Mouse (Mus musculus) heart, postnatal 10 days (tissue): Measurements from ENCODE around the gene Snapc3. TPM values are rescaled to one million over a fixed set of nuclear protein-coding genes. Genes with fewer than 3 reads are reported as not detected.

ENCODE experiments used
- DNase-seq, 2 experiments: peaks; one replicate each; pipeline ENCODE4 v3.0.0; 2021
- intact Hi-C: fragments of 180-260 bp; cut with DNase I; formaldehyde crosslinking; loops from one replicate; pipeline ENCODE4 v1.15.1; 2025
- total RNA-seq, 2 experiments: library from RNA; stranded (reverse); gene quantifications; 2 replicates each; pipeline ENCODE4 v1.2.3; 2021

Snapc3 gene
- total RNA-seq, 2 experiments from 2014 or later: 24.0 to 25.6 TPM

GRCm38 (mm10) chr4:83414241-83414824 is 3.2 kb upstream of the Snapc3 start:
- intact Hi-C loops: loop anchor here (5.0 kb wide), 1 partner anchor 153 kb away; no protein-coding TSS in a partner anchor
- no peak for DNase-seq

- intact Hi-C loops: loop anchor here (5.0 kb wide), 2 partner anchors 96 to 109 kb away; partner anchors contain the start of genes Ccdc171 and Ttc39b
- DNase-seq: no peak
Measured at GRCm38 (mm10) chr4:83417820-83418186, 279 bp downstream of the Snapc3 start.

- no peak for DNase-seq
- intact Hi-C loops: loop anchor here (5.0 kb wide), 2 partner anchors 96 to 109 kb away; partner anchors contain the start of genes Ccdc171 and Ttc39b
Measured at GRCm38 (mm10) chr4:83418781-83419180, 1.3 kb downstream of the Snapc3 start.

- intact Hi-C loops: no loop called here
- DNase-seq: no peak
Measured at GRCm38 (mm10) chr4:83423641-83424040, 6.1 kb downstream of the Snapc3 start.

GRCm38 (mm10) chr4:83425119-83425518 is 7.6 kb downstream of the Snapc3 start:
- DNase-seq: no peak
- intact Hi-C loops: no loop called here

- intact Hi-C loops: no loop called here
Measured at GRCm38 (mm10) chr4:83427141-83427540, 9.6 kb downstream of the Snapc3 start.

GRCm38 (mm10) chr4:83427696-83428095 is 10.2 kb downstream of the Snapc3 start:
- intact Hi-C loops: no loop called here
- DNase-seq: no peak

More at GRCm38 (mm10) chr4:83427141-83427540, 9.6 kb downstream of the Snapc3 start:
- DNase-seq: no peak

GRCm38 (mm10) chr4:83428845-83429244 is 11.3 kb downstream of the Snapc3 start:
- intact Hi-C loops: no loop called here
- DNase-seq: no peak

GRCm38 (mm10) chr4:83431950-83432349 is 14.4 kb downstream of the Snapc3 start:
- intact Hi-C loops: no loop called here

GRCm38 (mm10) chr4:83432901-83433300 is 15.4 kb downstream of the Snapc3 start:
- intact Hi-C loops: no loop called here

More at GRCm38 (mm10) chr4:83431950-83432349, 14.4 kb downstream of the Snapc3 start:
- DNase-seq: no peak

GRCm38 (mm10) chr4:83436375-83436774 is 18.9 kb downstream of the Snapc3 start:
- intact Hi-C loops: no loop called here
- no peak for DNase-seq

More at GRCm38 (mm10) chr4:83432901-83433300, 15.4 kb downstream of the Snapc3 start:
- no peak for DNase-seq

GRCm38 (mm10) chr4:83438116-83438515 is 20.6 kb downstream of the Snapc3 start:
- intact Hi-C loops: no loop called here
- no peak for DNase-seq

- intact Hi-C loops: no loop called here
- no peak for DNase-seq
Measured at GRCm38 (mm10) chr4:83439045-83439444, 21.5 kb downstream of the Snapc3 start.

GRCm38 (mm10) chr4:83441050-83441449 is 23.5 kb downstream of the Snapc3 start:
- DNase-seq: no peak

GRCm38 (mm10) chr4:83450785-83451184 is 33.3 kb downstream of the Snapc3 start:
- intact Hi-C loops: no loop called here
- DNase-seq: no peak

More at GRCm38 (mm10) chr4:83441050-83441449, 23.5 kb downstream of the Snapc3 start:
- intact Hi-C loops: no loop called here

GRCm38 (mm10) chr4:83460106-83460505 is 42.6 kb downstream of the Snapc3 start:
- intact Hi-C loops: no loop called here
- DNase-seq: no peak

- DNase-seq: no peak
- intact Hi-C loops: no loop called here
Measured at GRCm38 (mm10) chr4:83464827-83465226, 47.3 kb downstream of the Snapc3 start.

- DNase-seq: no peak
- intact Hi-C loops: no loop called here
Measured at GRCm38 (mm10) chr4:83467615-83468014, 50.1 kb downstream of the Snapc3 start.

GRCm38 (mm10) chr4:83468208-83468607 is 50.7 kb downstream of the Snapc3 start:
- no peak for DNase-seq
- intact Hi-C loops: no loop called here

GRCm38 (mm10) chr4:83485250-83485649 is 67.7 kb downstream of the Snapc3 start:
- intact Hi-C loops: loop anchor here (2.0 kb wide), 1 partner anchor 86 kb away; no protein-coding TSS in a partner anchor
- no peak for DNase-seq

- intact Hi-C loops: loop anchor here (2.0 kb wide), 2 partner anchors 39 to 85 kb away; partner anchors contain the start of gene Ccdc171
- peak; percentile 88 to 89 for DNase-seq
Measured at GRCm38 (mm10) chr4:83485735-83486116, 68.2 kb downstream of the Snapc3 start.
